In the genomic region with DNA sequence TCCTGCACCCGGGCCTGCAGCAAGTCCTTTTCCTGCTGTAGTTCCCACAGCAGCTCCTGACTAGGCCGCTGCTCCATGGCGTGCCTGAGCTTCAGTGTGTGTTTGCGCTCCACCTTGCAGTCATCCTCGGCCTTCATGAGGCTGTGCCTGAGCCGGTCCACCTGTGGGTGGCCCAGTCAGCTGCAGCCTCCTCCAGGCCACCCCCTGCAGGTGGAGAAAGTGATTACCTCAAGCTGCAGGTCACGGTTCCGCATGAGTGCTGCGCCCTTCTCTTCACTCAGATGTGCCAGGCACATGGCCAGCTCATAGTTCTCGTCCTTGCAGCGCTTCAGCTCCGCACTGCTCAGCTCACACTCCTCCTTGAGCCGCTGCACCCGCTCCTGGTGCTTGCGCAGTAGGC, we compare ENCODE assay signal across 13 mouse cellular contexts. TPM values are rescaled to one million over a fixed set of nuclear protein-coding genes. Genes with fewer than 3 reads are reported as not detected.
A peak's percentile ranks its signal among the peaks of the same experiment; 100 is the strongest.
DNase-seq lines count a peak whose midpoint lies in the region; ATAC-seq and TF ChIP-seq lines count a peak whose summit lies in the region.
"Had no signal": no experiment of that assay in that cellular context is flagged by ENCODE, and none has a peak within 500 bp of the region (broad histone marks: within the 10 kb centered on the region; RNA-seq: fewer than 3 reads in every experiment).

No protein-coding gene starts in this region.

- peaks cover 7% of the 10 kb centered on the region; the same call in 1 of the 2 replicates for H3K36me3 ChIP-seq in hindbrain, embryonic 12.5 days
- 0 out of 2 replicates have a peak, but pooled peaks cover 8% of the 10 kb centered on the region for H3K36me3 ChIP-seq in hindbrain, embryonic 14.5 days (replicated peaks; ENCODE audit: control insufficient read depth, insufficient read depth)
- peaks cover 15% of the 10 kb centered on the region for H3K36me3 ChIP-seq in E14TG2a.4 (ENCODE audit: insufficient read depth, low read length)
- H3K36me3 ChIP-seq in liver, embryonic 11.5 days (ENCODE audit: control insufficient read depth, insufficient read depth, low read length), result no peaks in the 10 kb centered on the region

- H3K4me3 ChIP-seq in hindbrain, embryonic 12.5 days, result no peak overlapping the region
- H3K4me3 ChIP-seq in hindbrain, embryonic 14.5 days (replicated peaks; ENCODE audit: low read length), result no peak overlapping the region
- peak overlapping the region; percentile 53 for H3K4me3 ChIP-seq in E14TG2a.4 (replicated peaks; ENCODE audit: low read length)
- no peak overlapping the region for H3K4me3 ChIP-seq in liver, embryonic 11.5 days (ENCODE audit: low read depth, low read length)
- H3K4me3 ChIP-seq: myocyte had no signal

- no peaks in the 10 kb centered on the region for H3K27me3 ChIP-seq in hindbrain, embryonic 12.5 days
- H3K27me3 ChIP-seq in hindbrain, embryonic 14.5 days (ENCODE audit: control insufficient read depth, insufficient read depth, low read length), result no peaks in the 10 kb centered on the region
- H3K27me3 ChIP-seq in E14TG2a.4 (ENCODE audit: insufficient read depth, low read length), result peaks cover 19% of the 10 kb centered on the region; the same call in 1 of the 2 replicates
- H3K27me3 ChIP-seq in liver, embryonic 11.5 days (replicated peaks; ENCODE audit: control insufficient read depth, insufficient read depth, low read length), result no peaks in the 10 kb centered on the region

- peaks cover 16% of the 10 kb centered on the region for H3K4me1 ChIP-seq in hindbrain, embryonic 12.5 days
- H3K4me1 ChIP-seq in hindbrain, embryonic 14.5 days (replicated peaks; ENCODE audit: control insufficient read depth, insufficient read depth, low read length), result peaks cover 13% of the 10 kb centered on the region
- H3K4me1 ChIP-seq in E14TG2a.4 (replicated peaks; ENCODE audit: low read depth, low read length), result peaks cover 42% of the 10 kb centered on the region
- H3K4me1 ChIP-seq in liver, embryonic 11.5 days (replicated peaks; ENCODE audit: control insufficient read depth, insufficient read depth, low read length), result peaks cover 6% of the 10 kb centered on the region

- WGBS in hindbrain, embryonic 12.5 days, result 58% methylated on average over 15 of the region's 15 CpGs
- WGBS in hindbrain, embryonic 14.5 days, result 59% methylated on average over 15 of the region's 15 CpGs
- WGBS in liver, embryonic 11.5 days, result 64% methylated on average over 15 of the region's 15 CpGs

- intact Hi-C loops in left cerebral cortex, postnatal 4 days (cut with DNase I), result no loop called here

- DNase-seq in hindbrain, embryonic 14.5 days (ENCODE audit: low spot score), result no peak
- DNase-seq in cerebellum, postnatal 25 days, result peak; percentile 38 to 54
- peak; percentile 81 for DNase-seq in kidney, postnatal 10 days
- DNase-seq in left cerebral cortex, postnatal 4 days, result no peak
- no peak for DNase-seq in liver, embryonic 11.5 days (ENCODE audit: low spot score)
- DNase-seq: adrenal gland, postnatal 10 days had no signal

- no peaks in the 10 kb centered on the region for H3K9me3 ChIP-seq in hindbrain, embryonic 12.5 days (replicated peaks)
- H3K9me3 ChIP-seq in hindbrain, embryonic 14.5 days (ENCODE audit: control insufficient read depth, low read length), result no peaks in the 10 kb centered on the region
- H3K9me3 ChIP-seq in E14TG2a.4 (ENCODE audit: low read length), result no peaks in the 10 kb centered on the region
- H3K9me3 ChIP-seq in liver, embryonic 11.5 days (ENCODE audit: control insufficient read depth, low read length), result no peaks in the 10 kb centered on the region
- H3K9me3 ChIP-seq: G1E had no signal

- TF ChIP-seq CTCF in E14TG2a.4 (conservative IDR thresholded peaks at IDR 0.05; ENCODE audit: low read length), result peak; percentile 5; the same call in 1 of the 2 replicates

- no peak overlapping the region for H3K27ac ChIP-seq in hindbrain, embryonic 12.5 days
- H3K27ac ChIP-seq in hindbrain, embryonic 14.5 days, result no peak overlapping the region
- no peak overlapping the region for H3K27ac ChIP-seq in liver, embryonic 11.5 days (ENCODE audit: low read depth, low read length)
- H3K27ac ChIP-seq: macrophage had no signal

- peak overlapping the region; percentile 13; the same call in 1 of the 2 replicates for H3K9ac ChIP-seq in hindbrain, embryonic 12.5 days
- no peak overlapping the region for H3K9ac ChIP-seq in hindbrain, embryonic 14.5 days
- H3K9ac ChIP-seq in liver, embryonic 11.5 days (ENCODE audit: low read depth, low read length), result no peak overlapping the region

- H3K4me2 ChIP-seq in hindbrain, embryonic 12.5 days (replicated peaks), result no peak overlapping the region
- no peak overlapping the region for H3K4me2 ChIP-seq in hindbrain, embryonic 14.5 days (replicated peaks)
- H3K4me2 ChIP-seq in liver, embryonic 11.5 days, result no peak overlapping the region

- ATAC-seq in hindbrain, embryonic 12.5 days (ENCODE audit: low FRiP score), result no peak
- ATAC-seq in hindbrain, embryonic 14.5 days (ENCODE audit: low FRiP score), result no peak
- ATAC-seq in inflammation-experienced regulatory T-cells, adult 6 months, result no peak
- no peak for ATAC-seq in liver, embryonic 11.5 days (replicated peaks; ENCODE audit: low FRiP score)
- ATAC-seq: forebrain, embryonic 14.5 days had no signal

RNA-seq across cellular contexts. Expression of a gene that starts 3.2 kb away (rescaled TPM):
- 0.78 and 1.1 TPM in 2 replicates for polyA plus RNA-seq in hindbrain, embryonic 12.5 days (2016; fragmentation: Nextera tagmentation; extraction: Ambion mirVana)
- polyA plus RNA-seq in hindbrain, embryonic 14.5 days (2014; fragmentation: Nextera tagmentation; extraction: Ambion mirVana), result 1.9 and 2.1 TPM in 2 replicates
- polyA plus RNA-seq in inflammation-experienced regulatory T-cells, adult 6 months (2017; shearing (Covaris generic)), result 1 to 10 TPM in 2 of 3 experiments, under 1 TPM in 1; 0.53 to 2.1 (median 1.1) TPM
- 1 to 10 TPM; 1.1 to 1.4 TPM for total RNA-seq in left cerebral cortex, postnatal 4 days (2021)
- 1.1 and 1.7 TPM in 2 replicates for polyA plus RNA-seq in liver, embryonic 11.5 days (2014; fragmentation: Nextera tagmentation; extraction: Ambion mirVana)

RNA-seq across cellular contexts. Expression of a gene that starts 5.6 kb away (rescaled TPM):
- 33.2 and 34.7 TPM in 2 replicates for polyA plus RNA-seq in hindbrain, embryonic 12.5 days (2016; fragmentation: Nextera tagmentation; extraction: Ambion mirVana)
- polyA plus RNA-seq in hindbrain, embryonic 14.5 days (2014; fragmentation: Nextera tagmentation; extraction: Ambion mirVana), result 27.7 and 28.3 TPM in 2 replicates
- polyA plus RNA-seq in inflammation-experienced regulatory T-cells, adult 6 months (2017; shearing (Covaris generic)), result 1 to 10 TPM; 7.6 to 8.7 (median 7.6) TPM
- 10 to 100 TPM; 23.3 to 25.8 TPM for total RNA-seq in left cerebral cortex, postnatal 4 days (2021)
- polyA plus RNA-seq in liver, embryonic 11.5 days (2014; fragmentation: Nextera tagmentation; extraction: Ambion mirVana), result 23.0 and 23.8 TPM in 2 replicates

RNA-seq across cellular contexts. Expression of a gene that starts 23.0 kb away (rescaled TPM):
- 36.2 and 37.3 TPM in 2 replicates for polyA plus RNA-seq in hindbrain, embryonic 12.5 days (2016; fragmentation: Nextera tagmentation; extraction: Ambion mirVana)
- 25.4 and 29.3 TPM in 2 replicates for polyA plus RNA-seq in hindbrain, embryonic 14.5 days (2014; fragmentation: Nextera tagmentation; extraction: Ambion mirVana)
- polyA plus RNA-seq in inflammation-experienced regulatory T-cells, adult 6 months (2017; shearing (Covaris generic)), result 10 to 100 TPM; 15.6 to 43.4 (median 39.6) TPM
- 100 to 1,000 TPM in 1 of 2 experiments, 10 to 100 TPM in 1; 86.5 to 101 TPM for total RNA-seq in left cerebral cortex, postnatal 4 days (2021)
- polyA plus RNA-seq in liver, embryonic 11.5 days (2014; fragmentation: Nextera tagmentation; extraction: Ambion mirVana), result 36.4 and 41.6 TPM in 2 replicates

RNA-seq across cellular contexts. Expression of a gene that starts 31.6 kb away (rescaled TPM):
- 179 and 188 TPM in 2 replicates for polyA plus RNA-seq in hindbrain, embryonic 12.5 days (2016; fragmentation: Nextera tagmentation; extraction: Ambion mirVana)
- polyA plus RNA-seq in hindbrain, embryonic 14.5 days (2014; fragmentation: Nextera tagmentation; extraction: Ambion mirVana), result 134 and 141 TPM in 2 replicates
- polyA plus RNA-seq in inflammation-experienced regulatory T-cells, adult 6 months (2017; shearing (Covaris generic)), result 10 to 100 TPM; 35.3 to 57.5 (median 44.3) TPM
- 100 to 1,000 TPM; 186 to 187 TPM for total RNA-seq in left cerebral cortex, postnatal 4 days (2021)
- polyA plus RNA-seq in liver, embryonic 11.5 days (2014; fragmentation: Nextera tagmentation; extraction: Ambion mirVana), result 94.4 and 95.7 TPM in 2 replicates

RNA-seq across cellular contexts. Expression of a gene that starts 31.7 kb away (rescaled TPM):
- 107 and 110 TPM in 2 replicates for polyA plus RNA-seq in hindbrain, embryonic 12.5 days (2016; fragmentation: Nextera tagmentation; extraction: Ambion mirVana)
- 76.8 and 81.6 TPM in 2 replicates for polyA plus RNA-seq in hindbrain, embryonic 14.5 days (2014; fragmentation: Nextera tagmentation; extraction: Ambion mirVana)
- 10 to 100 TPM; 82.4 to 88.4 (median 82.9) TPM for polyA plus RNA-seq in inflammation-experienced regulatory T-cells, adult 6 months (2017; shearing (Covaris generic))
- 10 to 100 TPM; 93.6 to 98.6 TPM for total RNA-seq in left cerebral cortex, postnatal 4 days (2021)
- 147 and 150 TPM in 2 replicates for polyA plus RNA-seq in liver, embryonic 11.5 days (2014; fragmentation: Nextera tagmentation; extraction: Ambion mirVana)

Comparison
In these comparisons a context has a peak if more than half of its experiments do, and no peak if none do; other contexts are left out.
1. DNase-seq: peak in cerebellum, postnatal 25 days (2 of 2) and kidney, postnatal 10 days (single experiment); none in hindbrain, embryonic 14.5 days (single experiment), left cerebral cortex, postnatal 4 days (single experiment) and liver, embryonic 11.5 days (single experiment).